Mouse (Mus musculus): ENCODE measurements around the gene Cd55b.

Cd55b gene

DNA sequence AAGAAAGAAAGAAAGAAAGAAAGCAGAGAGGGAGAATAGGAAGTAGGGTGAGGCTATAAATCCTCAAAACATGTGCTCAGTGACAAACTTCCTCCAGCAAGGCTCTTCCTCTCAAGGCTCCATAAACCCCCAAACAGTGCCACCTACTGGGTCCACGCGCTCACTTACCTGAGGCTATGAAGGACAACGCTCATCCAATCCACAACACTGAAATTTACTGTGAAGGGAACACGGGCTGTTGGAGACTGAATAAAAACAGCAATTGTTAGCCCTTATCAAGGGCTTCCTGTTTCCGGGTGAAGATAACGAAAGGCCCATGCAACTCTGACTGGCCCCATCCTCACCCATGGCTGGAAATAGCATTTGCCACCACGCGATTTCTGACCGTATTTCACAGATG lies 80.4 kb downstream of the Cd55b start:
- no peak for DNase-seq (ENCODE audit: low read depth, low spot score)
